Mouse (Mus musculus) embryo, embryonic 9.5 days (tissue): ENCODE measurements at regions not wholly inside any gene's neighbourhood (a gene's known extent, or its start where the extent isn't known, plus 50 kb on each side); places are given as distances from the start of the nearest gene placed in this dataset.

ENCODE experiments used
- DNase-seq: peaks from one replicate; pipeline ENCODE4 v3.0.0-alpha.2; 2017; ENCODE audit errors: extremely low spot score

DNA sequence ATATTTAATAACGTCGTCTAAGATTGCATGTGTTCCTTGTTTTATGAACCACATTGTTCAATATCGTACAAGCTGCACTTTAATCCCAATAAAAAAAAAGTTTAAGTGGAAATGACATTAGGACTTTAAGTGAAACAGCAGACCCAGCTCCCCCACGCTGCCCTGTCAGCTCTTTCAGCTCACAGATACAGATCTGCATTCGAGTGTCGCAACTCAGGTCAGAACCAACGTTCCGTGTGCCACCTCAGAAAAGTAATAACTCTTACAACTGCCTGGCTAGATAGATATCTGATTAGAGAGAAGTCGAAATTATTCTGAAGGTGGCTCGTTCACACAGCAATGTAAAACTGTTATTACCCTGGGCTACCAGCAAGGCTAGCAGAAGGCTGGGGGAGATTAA is 364.0 kb upstream of the Dach1 start:
- DNase-seq, result no peak

GRCm38 (mm10) chr14:98520966-98521365 is 351.4 kb upstream of the Dach1 start:
- DNase-seq, result no peak

DNA sequence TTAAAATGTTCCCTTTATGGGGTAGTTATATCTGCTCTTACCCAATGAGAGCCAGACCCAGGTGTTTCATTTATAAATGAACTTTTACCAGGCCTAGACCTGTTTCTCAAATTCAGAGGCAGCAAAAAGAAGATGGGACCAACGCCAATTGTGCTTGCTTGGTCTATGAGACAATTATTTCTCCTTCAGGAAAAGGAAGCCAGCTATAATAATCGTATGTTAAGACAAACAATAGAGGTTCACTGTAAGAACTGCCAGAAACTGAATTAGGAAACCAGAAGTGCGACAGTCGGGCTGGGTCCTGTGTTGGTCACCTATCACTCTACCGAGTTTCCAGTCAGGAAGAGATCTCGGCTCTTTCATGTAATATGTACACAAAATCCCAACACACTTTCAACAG is 335.8 kb upstream of the Dach1 start:
- DNase-seq, result no peak

- no peak for DNase-seq
Observed at GRCm38 (mm10) chr14:98477416-98477815, 307.9 kb upstream of the Dach1 start.

DNA sequence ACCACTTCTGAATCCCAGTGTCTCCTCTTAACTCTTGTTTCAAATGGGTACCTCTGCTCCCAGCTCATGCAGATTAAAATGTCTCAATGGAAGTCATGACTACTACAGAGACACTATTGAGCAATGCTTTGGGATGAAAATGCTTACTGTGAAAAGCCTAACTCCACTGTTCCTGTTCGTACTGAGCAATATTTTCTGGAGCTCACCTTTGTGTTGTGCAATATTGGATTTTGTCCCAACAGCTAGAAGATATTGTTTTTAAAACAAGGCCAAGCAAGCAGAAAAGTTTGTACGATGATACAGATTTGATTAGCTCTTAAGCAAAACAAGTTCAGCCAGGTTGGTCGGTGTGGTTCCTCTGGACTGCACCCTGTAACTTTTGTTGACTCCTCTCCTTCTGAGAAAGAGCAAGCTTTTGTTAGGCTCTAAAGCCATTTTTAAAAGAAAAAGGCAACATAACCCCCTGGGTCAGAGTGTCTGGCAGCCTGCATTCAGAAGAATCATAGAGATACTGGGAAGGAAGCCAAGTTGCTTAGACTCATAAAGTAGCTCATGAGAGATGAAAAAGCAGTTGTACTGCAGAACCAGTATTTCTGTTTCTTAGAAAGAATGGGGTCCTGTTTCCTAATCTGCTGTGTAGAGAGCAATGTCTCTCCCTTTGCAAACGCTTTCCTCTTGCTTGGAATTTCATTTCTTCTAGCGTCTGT is 302.4 kb upstream of the Dach1 start:
- DNase-seq, result no peak

DNA sequence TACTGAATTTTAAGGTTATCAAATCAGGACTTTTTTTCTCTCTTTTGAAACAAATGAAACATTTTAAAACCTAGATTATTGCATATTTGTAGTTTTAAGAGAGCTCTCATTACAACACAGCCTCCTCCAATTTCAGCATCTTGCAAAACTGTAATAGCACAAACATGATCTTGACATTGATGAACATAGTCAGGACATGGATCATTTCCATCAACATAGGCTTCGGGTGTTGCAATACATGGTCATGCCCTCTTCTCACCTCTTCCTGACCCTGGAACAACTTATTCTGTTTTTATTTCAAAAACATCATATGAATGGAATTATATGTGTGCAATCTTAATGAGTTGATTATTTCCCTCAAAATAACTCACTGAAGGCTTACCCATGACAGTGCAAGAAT is 284.9 kb upstream of the Dach1 start:
- DNase-seq, result no peak

- DNase-seq, result no peak
Observed at GRCm38 (mm10) chr14:98452191-98452590, 282.6 kb upstream of the Dach1 start.

- DNase-seq, result no peak
Observed at GRCm38 (mm10) chr14:98449568-98449967, 280.0 kb upstream of the Dach1 start.

DNA sequence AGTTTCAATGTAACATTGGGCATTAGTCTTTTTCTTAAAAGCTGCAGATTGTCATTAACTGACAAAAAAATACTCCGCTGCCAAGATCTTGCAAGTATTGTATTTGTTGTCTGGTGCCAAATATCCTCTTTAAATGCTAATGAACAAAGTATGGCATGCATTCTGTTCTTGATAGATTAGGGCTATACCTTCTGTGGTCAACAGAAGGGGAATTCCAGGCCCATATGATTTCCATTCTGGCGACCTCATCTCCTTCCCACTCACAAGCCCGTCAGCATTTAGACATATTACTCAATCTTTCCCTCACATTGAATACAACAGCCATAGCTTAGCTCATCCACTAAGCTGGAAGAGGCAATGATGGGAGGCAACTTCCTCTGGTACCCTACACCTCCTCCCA is 272.8 kb upstream of the Dach1 start:
- DNase-seq, result no peak

GRCm38 (mm10) chr14:98441954-98442353 is 272.4 kb upstream of the Dach1 start:
- no peak for DNase-seq

DNA sequence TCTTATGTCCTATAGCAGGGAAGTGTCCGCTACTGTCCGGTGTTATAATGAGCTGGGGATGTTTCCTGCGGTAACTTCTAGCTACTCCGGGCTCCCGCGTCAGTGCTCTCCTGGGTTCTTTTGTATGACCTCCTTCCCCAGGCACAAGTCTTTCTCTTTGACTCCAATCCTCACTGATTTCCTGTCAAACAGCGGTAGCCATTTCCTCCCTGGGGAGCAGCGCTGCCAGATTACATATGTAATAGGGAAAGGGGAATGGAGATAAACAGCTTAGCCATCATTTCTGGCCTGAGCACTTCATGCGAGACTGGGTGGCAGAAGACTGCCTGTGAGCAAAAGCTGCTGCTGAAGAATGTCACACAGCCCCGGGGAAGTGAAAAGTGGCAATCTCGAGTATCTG is 262.4 kb upstream of the Dach1 start:
- DNase-seq, result no peak

GRCm38 (mm10) chr14:98417719-98418118 is 248.2 kb upstream of the Dach1 start:
- DNase-seq, result no peak

DNA sequence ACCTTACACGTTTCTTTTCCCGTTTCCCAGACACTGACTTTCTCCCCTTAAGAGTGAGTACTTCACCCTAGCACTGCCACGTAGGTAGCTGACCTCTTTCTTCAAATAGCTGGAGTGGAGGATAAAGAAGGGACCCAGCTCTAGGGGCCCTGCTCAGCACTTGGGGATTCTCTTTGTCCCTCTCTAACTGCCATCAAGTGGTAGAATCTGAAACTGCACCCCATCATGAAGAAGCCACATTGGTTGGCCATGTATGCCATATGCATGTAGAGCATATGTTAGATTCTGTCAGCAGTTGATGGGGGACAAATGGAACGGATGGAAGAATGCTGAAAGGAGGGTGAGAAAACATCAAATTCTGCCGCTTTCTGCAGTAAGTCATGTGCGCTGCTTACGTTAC is 244.6 kb upstream of the Dach1 start:
- DNase-seq, result peak; percentile 25

DNA sequence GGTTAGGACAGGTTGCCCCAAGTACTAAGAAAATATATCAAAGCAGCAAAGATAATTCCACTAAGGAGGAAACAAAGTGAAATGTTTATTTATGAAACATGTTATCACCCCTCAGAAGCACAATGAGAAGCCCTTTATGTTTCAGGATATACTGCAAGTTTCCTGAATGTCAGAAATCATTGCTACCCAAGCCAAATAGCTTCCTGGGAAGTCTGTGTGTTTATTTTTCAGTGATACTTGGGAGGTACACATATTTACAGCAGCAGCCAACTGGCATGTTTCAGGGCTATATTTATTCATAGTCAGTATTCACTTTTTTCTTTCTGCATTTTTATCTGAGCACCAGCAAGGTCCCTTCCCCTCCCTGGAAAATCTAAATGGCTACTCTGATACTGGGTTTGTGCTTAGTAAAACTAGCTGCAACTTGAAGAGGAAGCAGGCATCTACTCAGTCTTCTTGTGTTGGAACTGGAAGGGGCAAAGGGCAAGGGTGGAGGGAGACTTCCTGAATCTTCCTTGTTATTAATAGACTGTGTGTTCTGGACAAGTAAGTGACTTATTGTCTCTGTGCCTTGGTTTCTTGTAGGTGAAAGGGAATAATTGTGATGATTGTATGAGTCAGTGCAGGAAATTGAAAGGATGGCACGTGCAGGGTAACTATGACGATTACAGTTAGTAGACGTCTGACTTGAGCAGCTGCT is 236.5 kb upstream of the Dach1 start:
- DNase-seq, result peak; percentile 3

GRCm38 (mm10) chr14:98404026-98404425 is 234.5 kb upstream of the Dach1 start:
- DNase-seq, result no peak

DNA sequence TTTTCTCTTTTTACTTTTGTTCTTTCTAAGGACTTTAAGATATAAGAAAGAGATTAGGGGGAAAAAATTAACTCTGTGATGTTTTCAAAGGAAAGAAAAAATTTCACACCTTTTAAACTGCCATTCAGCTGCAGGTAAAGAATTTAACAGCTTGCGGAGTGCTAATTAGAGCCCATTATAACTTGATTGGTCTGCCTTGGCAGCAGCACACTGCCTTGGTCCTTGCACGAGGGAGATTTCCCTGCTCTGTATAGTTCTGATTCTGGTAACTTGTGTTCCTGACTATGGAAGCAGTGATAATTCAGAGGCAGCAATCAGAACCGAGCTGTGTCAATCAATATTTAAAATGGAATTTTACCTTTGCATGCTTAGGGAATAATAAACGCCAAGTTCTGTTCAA is 218.3 kb upstream of the Dach1 start:
- DNase-seq, result no peak
